Mouse (Mus musculus): ENCODE data around the gene Foxp1.

GRCm38 (mm10) chr6:99489423-99489822 lies 33.1 kb downstream of the Foxp1 start:
- no peak for TF ChIP-seq CTCF (IDR thresholded peaks at IDR 0.05; ENCODE audit: control insufficient read depth, insufficient read depth, low read length)
- no peak for TF ChIP-seq POLR2A (IDR thresholded peaks at IDR 0.05; ENCODE audit: borderline replicate concordance, control insufficient read depth, low read depth, low read length)

Measured in bone marrow, adult 2 months (tissue).